Mouse (Mus musculus): ENCODE data around the gene Kifc1. TPM values are rescaled to one million over a fixed set of nuclear protein-coding genes. Genes with fewer than 3 reads are reported as not detected.

Kifc1 gene
- polyA plus RNA-seq, 1 experiment, result 32.2 TPM

- peak within 1 kb of the TSS; percentile 91 for H3K4me2 ChIP-seq (ENCODE audit: low read depth)
- H3K79me2 ChIP-seq (ENCODE audit: control insufficient read depth, insufficient read depth), result peaks cover 16% of the 10 kb centered on the region
- H3K4me3 ChIP-seq, result peak within 1 kb of the TSS; percentile 82
- no peaks in the 10 kb centered on the region for H3K27me3 ChIP-seq (ENCODE audit: control insufficient read depth, insufficient read depth, insufficient read length)
- peak; percentile 85 for TF ChIP-seq POLR2AphosphoS2 (IDR thresholded peaks at IDR 0.05; ENCODE audit: insufficient read length, low read depth)
- no peak for TF ChIP-seq MYOD1 (IDR thresholded peaks at IDR 0.05; ENCODE audit: control insufficient read depth in 1 of 3, insufficient read length in 2 of 3, low read depth in 2 of 3)
- TF ChIP-seq REST (IDR thresholded peaks at IDR 0.05; ENCODE audit: insufficient read depth, insufficient read length), result no peak
- TF ChIP-seq CEBPB (IDR thresholded peaks at IDR 0.05; ENCODE audit: insufficient read depth, poor library complexity, severe bottlenecking), result no peak
- peak in 1 of 3 experiments; percentile 46 for TF ChIP-seq MYOG (IDR thresholded peaks at IDR 0.05; ENCODE audit: control insufficient read depth in 1 of 3, insufficient read depth in 1 of 3, insufficient read length in 2 of 3, low read depth in 2 of 3)
- TF ChIP-seq E2F4 (IDR thresholded peaks at IDR 0.05; ENCODE audit: insufficient read depth), result no peak
- no peak for TF ChIP-seq TCF12 (IDR thresholded peaks at IDR 0.05; ENCODE audit: insufficient read depth, poor library complexity, severe bottlenecking)
- peak; percentile 68 for TF ChIP-seq SRF (IDR thresholded peaks at IDR 0.05; ENCODE audit: control insufficient read depth, insufficient read length, low read depth)
- TF ChIP-seq TCF3 (IDR thresholded peaks at IDR 0.05; ENCODE audit: insufficient read length, low read depth), result no peak
- TF ChIP-seq POLR2A (IDR thresholded peaks at IDR 0.05; ENCODE audit: insufficient read length, low read depth), result peak; percentile 64
- TF ChIP-seq USF1 (IDR thresholded peaks at IDR 0.05; ENCODE audit: low read depth), result no peak
- peak within 1 kb of the TSS; percentile 26 for H3ac ChIP-seq (ENCODE audit: control insufficient read depth, insufficient read length)
- no peaks in the 10 kb centered on the region for H3K36me3 ChIP-seq (ENCODE audit: control insufficient read depth, insufficient read depth)
Observed at GRCm38 (mm10) chr17:33929371-33930279, 39.2 kb upstream of the Kifc1 start, which contains the start of gene Rgl2. Gene Rgl2, plus strand, starts transcription at chr17:33929543.

DNA sequence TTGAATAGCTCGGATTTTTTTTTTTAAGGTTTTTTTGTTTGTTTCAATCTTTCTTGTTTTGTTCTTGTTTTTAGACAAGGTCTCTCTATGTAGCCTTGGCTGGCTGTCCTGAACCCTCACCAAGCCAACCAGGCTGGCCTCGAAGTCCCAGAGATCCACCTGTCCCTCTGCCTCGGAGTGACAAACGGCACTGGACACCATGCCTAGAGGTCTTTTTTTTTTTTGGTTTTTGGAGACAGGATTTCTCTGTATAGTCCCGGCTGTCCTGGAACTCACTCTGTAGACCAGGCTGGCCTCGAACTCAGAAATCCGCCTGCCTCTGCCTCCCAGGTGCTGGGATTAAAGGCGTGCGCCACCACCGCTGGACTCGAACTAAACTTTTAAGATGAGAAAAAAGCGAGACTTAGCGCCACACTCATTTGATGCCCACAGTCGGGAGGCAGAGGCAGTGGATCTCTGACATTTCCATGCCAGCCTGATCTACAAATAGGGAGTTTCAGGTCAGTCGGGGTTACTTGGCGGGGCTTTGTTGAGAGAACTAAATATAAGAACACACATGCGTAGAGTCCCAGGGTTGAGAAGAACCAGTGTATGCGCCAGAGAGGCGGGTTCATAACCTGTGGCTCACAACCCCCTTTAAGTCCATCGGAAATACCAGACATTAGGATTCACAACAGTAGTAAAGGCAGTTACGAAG lies 37.9 kb upstream of the Kifc1 start:
- H3K79me2 ChIP-seq (ENCODE audit: control insufficient read depth, insufficient read depth), result peaks cover 16% of the 10 kb centered on the region
- peak overlapping the region; percentile 85 for H3K4me2 ChIP-seq (ENCODE audit: low read depth)
- peak overlapping the region; percentile 82 for H3K4me3 ChIP-seq
- H3K27me3 ChIP-seq (ENCODE audit: control insufficient read depth, insufficient read depth, insufficient read length), result no peaks in the 10 kb centered on the region
- TF ChIP-seq POLR2A (IDR thresholded peaks at IDR 0.05; ENCODE audit: insufficient read length, low read depth) (no peak), TCF3 (IDR thresholded peaks at IDR 0.05; ENCODE audit: insufficient read length, low read depth) (no peak)
- peak overlapping the region; percentile 26 for H3ac ChIP-seq (ENCODE audit: control insufficient read depth, insufficient read length)
- no peaks in the 10 kb centered on the region for H3K36me3 ChIP-seq (ENCODE audit: control insufficient read depth, insufficient read depth)

GRCm38 (mm10) chr17:33926207-33926932 lies 35.9 kb upstream of the Kifc1 start:
- TF ChIP-seq MYOD1 (IDR thresholded peaks at IDR 0.05; ENCODE audit: control insufficient read depth in 1 of 3, insufficient read length in 2 of 3, low read depth in 2 of 3) (no peak), MYOG (IDR thresholded peaks at IDR 0.05; ENCODE audit: control insufficient read depth in 1 of 3, insufficient read depth in 1 of 3, insufficient read length in 2 of 3, low read depth in 2 of 3) (no peak), POLR2AphosphoS2 (IDR thresholded peaks at IDR 0.05; ENCODE audit: insufficient read length, low read depth) (no peak), USF1 (IDR thresholded peaks at IDR 0.05; ENCODE audit: low read depth) (no peak)
- peaks cover 4% of the 10 kb centered on the region for H3K36me3 ChIP-seq (ENCODE audit: control insufficient read depth, insufficient read depth)
- no peaks in the 10 kb centered on the region for H3K27me3 ChIP-seq (ENCODE audit: control insufficient read depth, insufficient read depth, insufficient read length)
- no peak overlapping the region for H3K4me3 ChIP-seq
- no peak overlapping the region for H3ac ChIP-seq (ENCODE audit: control insufficient read depth, insufficient read length)
- H3K79me2 ChIP-seq (ENCODE audit: control insufficient read depth, insufficient read depth), result peaks cover 16% of the 10 kb centered on the region
- H3K4me2 ChIP-seq (ENCODE audit: low read depth), result no peak overlapping the region

DNA sequence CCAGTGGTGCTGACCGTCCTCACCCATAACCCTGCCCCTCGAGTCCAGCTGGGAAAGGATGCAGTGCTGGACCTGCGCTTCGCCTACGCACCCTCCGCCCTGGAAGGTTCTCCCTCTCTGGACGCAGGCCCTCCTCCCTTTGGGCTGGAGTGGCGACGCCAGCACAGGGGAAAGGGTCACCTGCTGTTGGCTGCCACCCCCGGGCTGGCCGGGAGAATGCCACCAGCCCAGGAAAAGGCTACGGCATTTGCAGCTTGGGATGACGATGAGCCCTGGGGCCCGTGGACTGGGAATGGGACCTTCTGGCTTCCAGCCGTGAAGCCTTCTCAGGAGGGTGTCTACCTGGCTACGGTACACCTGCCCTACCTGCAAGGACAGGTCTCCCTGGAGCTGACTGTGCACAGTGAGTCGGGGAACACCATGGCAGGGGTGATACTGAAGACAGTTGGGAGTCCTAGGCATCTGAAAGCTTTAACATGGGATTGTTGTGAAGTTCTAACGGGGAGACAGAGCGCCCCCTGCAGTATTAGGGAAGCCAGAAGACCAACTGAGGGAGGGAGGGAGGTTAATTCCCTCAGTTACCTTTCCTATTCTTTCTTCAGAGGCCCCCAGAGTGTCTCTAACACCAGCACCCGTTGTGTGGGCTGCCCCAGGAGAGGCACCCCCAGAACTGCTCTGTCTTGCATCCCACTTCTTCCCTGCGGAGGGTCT lies 35.1 kb upstream of the Kifc1 start:
- H3K27me3 ChIP-seq (ENCODE audit: control insufficient read depth, insufficient read depth, insufficient read length), result no peaks in the 10 kb centered on the region
- peaks cover 4% of the 10 kb centered on the region for H3K36me3 ChIP-seq (ENCODE audit: control insufficient read depth, insufficient read depth)
- H3K79me2 ChIP-seq (ENCODE audit: control insufficient read depth, insufficient read depth), result peaks cover 16% of the 10 kb centered on the region
- TF ChIP-seq POLR2AphosphoS2 (IDR thresholded peaks at IDR 0.05; ENCODE audit: insufficient read length, low read depth), result peak; percentile 3
- no peak for TF ChIP-seq USF1 (IDR thresholded peaks at IDR 0.05; ENCODE audit: low read depth)
- no peak overlapping the region for H3K4me2 ChIP-seq (ENCODE audit: low read depth)
- H3K4me3 ChIP-seq, result no peak overlapping the region
- H3ac ChIP-seq (ENCODE audit: control insufficient read depth, insufficient read length), result no peak overlapping the region

Data from myocyte (in vitro differentiated cells).